Mouse (Mus musculus) kidney, postnatal 0 days (tissue): ENCODE measurements around the gene Tmcc3. TPM values are rescaled to one million over a fixed set of nuclear protein-coding genes. Genes with fewer than 3 reads are reported as not detected.

ENCODE experiments used
- ATAC-seq: fragments of 200-750 bp; cut with Nextera tagmentation; replicated peaks from 2 replicates; pipeline ENCODE4 v1.8.0; 2017; ENCODE audit warnings: low read depth, moderate number of reproducible peaks, moderate TSS enrichment, moderate library complexity; ENCODE audit not compliant: low FRiP score
- DNase-seq: peaks from one replicate; pipeline ENCODE4 v3.0.0-alpha.2; 2016; ENCODE audit warnings: low spot score
- H3K27ac ChIP-seq: fragments of 300-500 bp; sonication (generic); 2 replicates; pipeline ENCODE4 v1.5.1; 2014; ENCODE audit warnings: mild to moderate bottlenecking
- H3K27me3 ChIP-seq: fragments of 300-500 bp; sonication (generic); 2 replicates; pipeline ENCODE4 v1.6.1; 2014; ENCODE audit warnings: low read length, mixed read lengths; ENCODE audit not compliant: insufficient read depth
- H3K36me3 ChIP-seq: fragments of 300-500 bp; sonication (generic); 2 replicates; pipeline ENCODE4 v1.6.1; 2014; ENCODE audit warnings: low read length, mixed read lengths; ENCODE audit not compliant: insufficient read depth
- H3K4me1 ChIP-seq: fragments of 300-500 bp; sonication (generic); replicated peaks from 2 replicates; pipeline ENCODE4 v1.6.1; 2014; ENCODE audit warnings: antibody characterized with exemption, low read length, mixed read lengths; ENCODE audit not compliant: insufficient read depth
- H3K4me2 ChIP-seq: fragments of 300-500 bp; sonication (generic); 2 replicates; pipeline ENCODE4 v1.6.1; 2014; ENCODE audit warnings: mild to moderate bottlenecking, low read length, moderate library complexity, mixed read lengths
- H3K4me3 ChIP-seq: fragments of 300-500 bp; sonication (generic); replicated peaks from 2 replicates; pipeline ENCODE4 v1.5.1; 2014; ENCODE audit warnings: low read depth, low read length
- H3K9ac ChIP-seq: fragments of 300-500 bp; sonication (generic); 2 replicates; pipeline ENCODE4 v1.6.1; 2014; ENCODE audit warnings: low read depth, low read length
- H3K9me3 ChIP-seq: fragments of 300-500 bp; sonication (generic); replicated peaks from 2 replicates; pipeline ENCODE4 v1.6.1; 2016; ENCODE audit warnings: low read length, inconsistent platforms, mixed read lengths
- CTCF ChIP-seq: IDR thresholded peaks from 2 replicates; pipeline ENCODE4 v1.5.1; 2016; ENCODE audit warnings: antibody characterized with exemption, low read depth, mild to moderate bottlenecking, moderate library complexity
- WGBS: fragments of 180-500 bp; shearing (Covaris S2); extraction: QIAGEN DNeasy Blood & Tissue Kit; methylation state at CpG from one replicate; pipeline ENCODE4 v1.1.7; 2014; 5-methylcytosine and 5-hydroxymethylcytosine counted together
- polyA plus RNA-seq: library from polyadenylated mRNA; unstranded; fragments of >200 nt; fragmentation: Nextera tagmentation; extraction: Ambion mirVana; gene quantifications from 2 replicates; pipeline ENCODE4 v1.2.1, GENCODE M21; 2015

Tmcc3 gene
- polyA plus RNA-seq, 1 experiment from 2014 or later: 7.9 TPM

DNA sequence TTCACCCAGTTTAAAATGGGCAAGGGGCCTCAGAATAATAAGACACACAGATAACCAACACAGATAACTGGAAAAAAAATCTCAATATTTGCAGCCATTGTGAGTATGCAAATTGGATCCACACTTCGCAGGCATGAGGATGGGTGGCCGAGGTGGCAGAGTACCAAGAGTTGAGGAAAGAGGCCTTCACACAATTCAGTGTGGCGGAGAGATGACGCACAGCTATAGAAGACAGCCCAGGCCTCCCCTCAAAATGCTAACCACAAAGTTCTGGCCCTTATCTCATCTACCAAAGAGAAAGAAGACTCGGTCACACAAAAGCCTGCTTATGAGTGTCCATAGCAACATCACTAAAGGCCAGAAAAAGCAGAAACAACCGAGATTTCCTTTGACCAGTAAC is 77.5 kb downstream of the Tmcc3 start:
- Histone ChIP-seq H3K9me3 (no peaks in the 10 kb centered on the region; the same call in 1 of the 2 replicates), H3K27me3 (no peaks in the 10 kb centered on the region), H3K9ac (no peak overlapping the region), H3K27ac (no peak overlapping the region), H3K4me2 (no peak overlapping the region), H3K4me1 (no peaks in the 10 kb centered on the region), H3K36me3 (no peaks in the 10 kb centered on the region), H3K4me3 (no peak overlapping the region)
- WGBS: 87% methylated on average over 6 of the region's 6 CpGs
- DNase-seq (no peak), ATAC-seq (no peak)
- no peak for TF ChIP-seq CTCF

DNA sequence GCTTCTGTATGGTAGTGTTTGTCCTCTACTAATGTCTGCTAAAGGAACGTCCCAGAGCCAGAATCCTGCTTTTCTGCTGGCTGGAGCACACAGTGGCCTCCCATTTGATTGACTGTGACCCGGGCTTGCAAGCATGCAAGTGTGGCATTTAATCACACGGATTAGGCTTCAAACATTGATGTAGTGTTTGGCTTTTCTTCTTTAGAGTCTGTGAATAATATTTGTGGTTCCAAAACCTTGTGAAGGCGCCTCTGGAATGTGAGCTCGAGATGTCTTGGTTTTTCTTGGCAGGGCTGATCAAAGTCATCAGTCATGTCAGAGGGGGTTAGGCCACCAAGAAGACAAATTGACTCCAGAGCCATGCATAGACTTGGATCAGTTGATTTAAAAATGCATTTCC is 79.3 kb downstream of the Tmcc3 start:
- Histone ChIP-seq H3K36me3 (no peaks in the 10 kb centered on the region), H3K4me1 (no peaks in the 10 kb centered on the region), H3K9ac (no peak overlapping the region), H3K27me3 (no peaks in the 10 kb centered on the region), H3K27ac (peak overlapping the region; percentile 9; the same call in 1 of the 2 replicates), H3K9me3 (no peaks in the 10 kb centered on the region; the same call in 1 of the 2 replicates), H3K4me3 (no peak overlapping the region), H3K4me2 (no peak overlapping the region)
- peak; percentile 92 for DNase-seq
- WGBS: 56% methylated on average over 5 of the region's 5 CpGs
- no peak for TF ChIP-seq CTCF
- peak; percentile 63; the same call in 1 of the 2 replicates for ATAC-seq

DNA sequence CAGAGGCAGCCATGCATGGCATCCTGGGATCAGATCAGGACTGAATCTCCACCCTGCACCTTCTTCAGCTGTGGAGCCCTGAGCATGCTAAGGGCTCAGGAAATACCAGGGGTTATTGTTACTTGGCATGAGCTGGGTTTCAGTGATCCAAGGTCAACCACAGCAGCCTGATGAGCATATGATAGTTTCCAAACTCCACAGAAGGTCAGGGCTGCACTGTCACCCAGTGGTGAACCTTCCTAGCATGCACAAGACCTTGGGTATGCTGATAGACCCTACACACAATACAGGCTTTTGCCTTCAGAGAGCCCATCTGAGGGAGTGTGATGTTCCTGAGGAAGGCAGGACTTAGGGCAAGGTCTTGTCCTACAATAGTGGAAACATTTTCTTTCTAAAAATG is 82.5 kb downstream of the Tmcc3 start:
- Histone ChIP-seq H3K9ac (no peak overlapping the region), H3K4me1 (no peaks in the 10 kb centered on the region), H3K4me2 (no peak overlapping the region), H3K4me3 (no peak overlapping the region), H3K27me3 (no peaks in the 10 kb centered on the region), H3K9me3 (no peaks in the 10 kb centered on the region; the same call in 1 of the 2 replicates), H3K36me3 (no peaks in the 10 kb centered on the region), H3K27ac (no peak overlapping the region)
- TF ChIP-seq CTCF: no peak
- ATAC-seq: no peak
- DNase-seq: no peak

DNA sequence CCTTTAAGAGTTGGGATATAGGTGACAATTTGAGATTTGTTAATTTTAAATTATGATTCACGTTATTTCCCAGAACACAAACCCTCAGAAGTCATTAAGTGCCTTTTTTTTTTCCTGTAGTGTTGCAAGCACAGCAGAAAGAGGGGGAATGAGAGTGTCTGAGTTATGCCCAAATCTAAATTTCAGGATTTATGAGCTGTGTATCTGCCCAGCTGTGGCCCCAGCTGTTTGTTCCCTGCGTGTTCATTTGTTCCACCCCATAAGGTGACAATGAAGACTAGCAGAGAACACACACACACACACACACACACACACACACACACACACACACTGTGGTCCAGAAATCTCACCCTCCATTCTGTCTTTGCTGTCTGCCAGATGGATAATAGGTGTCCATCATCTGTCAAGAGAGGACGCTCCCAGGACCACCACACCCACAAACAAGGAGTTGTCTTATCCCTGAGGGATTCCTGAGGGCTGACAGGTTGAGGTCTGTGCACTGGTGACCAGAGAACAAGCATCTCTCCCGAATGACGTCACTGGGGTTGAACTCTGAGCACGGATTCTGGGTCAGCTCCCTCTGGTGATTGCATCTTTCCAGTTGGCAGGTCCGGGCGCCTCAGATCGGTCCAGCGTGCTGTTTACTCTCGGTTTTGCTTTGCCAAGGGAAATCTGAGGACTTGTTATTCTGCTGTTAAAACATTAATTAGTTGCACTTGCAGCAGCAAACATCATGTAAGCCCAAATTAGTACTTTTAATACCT is 86.3 kb downstream of the Tmcc3 start:
- Histone ChIP-seq H3K9ac (no peak overlapping the region), H3K4me3 (no peak overlapping the region), H3K9me3 (no peaks in the 10 kb centered on the region; the same call in 1 of the 2 replicates), H3K27me3 (no peaks in the 10 kb centered on the region), H3K4me1 (no peaks in the 10 kb centered on the region), H3K27ac (no peak overlapping the region), H3K36me3 (no peaks in the 10 kb centered on the region), H3K4me2 (no peak overlapping the region)
- peak; percentile 66 for DNase-seq
- ATAC-seq: peak; percentile 81
- peak; percentile 27; the same call in 1 of the 2 replicates for TF ChIP-seq CTCF
- 32% methylated on average over 11 of the region's 11 CpGs for WGBS

DNA sequence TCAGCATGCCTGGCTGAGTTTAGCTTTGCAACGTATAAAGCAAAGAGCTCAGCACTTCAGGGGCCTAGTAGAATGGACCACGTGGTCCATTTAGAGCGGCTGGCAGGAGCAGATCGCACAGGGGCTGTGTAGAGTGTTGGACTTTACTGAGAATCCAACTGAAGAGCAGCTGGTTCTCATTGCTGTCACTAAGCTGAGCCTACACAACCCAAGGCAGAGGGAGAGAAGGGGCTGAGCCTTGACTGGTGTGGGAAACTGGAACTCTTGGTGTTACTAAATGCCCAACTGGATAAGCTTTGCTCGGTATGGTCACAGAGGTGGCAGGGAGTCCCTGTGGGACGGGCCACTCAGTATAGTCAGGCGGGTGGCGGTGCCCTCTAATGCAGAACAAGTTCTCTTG is 89.1 kb downstream of the Tmcc3 start:
- WGBS: 74% methylated on average over 8 of the region's 8 CpGs
- DNase-seq (peak; percentile 44), ATAC-seq (peak; percentile 33; the same call in 1 of the 2 replicates)
- H3K4me2 ChIP-seq: no peak overlapping the region
- H3K27ac ChIP-seq: no peak overlapping the region
- no peak overlapping the region for H3K9ac ChIP-seq
- H3K4me1 ChIP-seq: no peaks in the 10 kb centered on the region
- H3K9me3 ChIP-seq: no peaks in the 10 kb centered on the region
- no peaks in the 10 kb centered on the region for H3K27me3 ChIP-seq
- H3K36me3 ChIP-seq: no peaks in the 10 kb centered on the region
- TF ChIP-seq CTCF: no peak
- H3K4me3 ChIP-seq: no peak overlapping the region

DNA sequence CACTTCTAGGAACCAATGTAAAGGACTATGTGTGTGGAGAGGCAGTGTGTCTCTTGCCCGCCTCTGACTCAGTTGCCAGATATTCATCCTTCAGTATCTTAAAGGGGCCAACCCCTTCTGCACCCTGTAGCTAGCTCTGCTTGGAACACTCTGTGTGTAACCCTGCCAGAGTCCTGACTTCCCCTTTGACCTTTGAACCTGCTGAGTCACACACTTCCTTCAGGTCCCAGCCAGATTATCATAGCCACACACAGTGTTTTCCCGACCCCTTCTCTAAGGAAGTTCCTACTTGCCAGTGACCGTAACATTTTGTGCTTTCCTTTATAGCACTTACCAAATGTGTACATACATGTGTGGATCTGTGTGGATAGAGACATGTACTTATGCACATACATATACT is 93.7 kb downstream of the Tmcc3 start:
- Histone ChIP-seq H3K9ac (no peak overlapping the region), H3K9me3 (no peaks in the 10 kb centered on the region), H3K27me3 (no peaks in the 10 kb centered on the region), H3K27ac (no peak overlapping the region), H3K4me1 (no peaks in the 10 kb centered on the region), H3K36me3 (no peaks in the 10 kb centered on the region), H3K4me3 (no peak overlapping the region), H3K4me2 (no peak overlapping the region)
- no peak for TF ChIP-seq CTCF
- no peak for ATAC-seq
- DNase-seq: no peak
- 69% methylated on average over 3 of the region's 3 CpGs for WGBS
